Mouse (Mus musculus) adipocyte (in vitro differentiated cells): Measurements from ENCODE around the gene Spesp1.

Experiments
- DNase-seq: peaks from one replicate; pipeline ENCODE4 v3.0.0-alpha.2; 2016; ENCODE audit warnings: low spot score

Spesp1 gene

DNA sequence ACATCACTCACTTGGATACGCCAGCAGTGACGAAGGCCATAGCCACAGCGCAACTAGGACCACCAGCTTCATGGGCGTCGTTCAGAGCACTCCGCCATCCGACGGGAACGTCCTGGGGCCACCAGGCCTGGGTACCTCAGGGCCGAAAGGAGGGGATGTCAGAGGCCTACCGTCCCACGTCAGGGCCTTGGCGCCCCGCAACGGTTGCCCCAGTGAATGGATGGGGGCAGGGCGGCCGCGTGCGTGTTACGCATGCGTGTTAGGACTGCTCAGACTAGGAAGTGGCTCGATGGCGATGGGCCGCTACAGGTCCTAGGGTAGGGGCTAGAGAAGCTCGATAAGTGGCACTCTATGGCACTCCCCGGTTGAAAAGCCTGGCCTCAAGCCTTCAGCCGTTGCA lies at the start of gene Spesp1:
TSS of gene Spesp1 (minus strand) at position 218 of the 400 bp plus-strand sequence.
- no peak for DNase-seq

DNA sequence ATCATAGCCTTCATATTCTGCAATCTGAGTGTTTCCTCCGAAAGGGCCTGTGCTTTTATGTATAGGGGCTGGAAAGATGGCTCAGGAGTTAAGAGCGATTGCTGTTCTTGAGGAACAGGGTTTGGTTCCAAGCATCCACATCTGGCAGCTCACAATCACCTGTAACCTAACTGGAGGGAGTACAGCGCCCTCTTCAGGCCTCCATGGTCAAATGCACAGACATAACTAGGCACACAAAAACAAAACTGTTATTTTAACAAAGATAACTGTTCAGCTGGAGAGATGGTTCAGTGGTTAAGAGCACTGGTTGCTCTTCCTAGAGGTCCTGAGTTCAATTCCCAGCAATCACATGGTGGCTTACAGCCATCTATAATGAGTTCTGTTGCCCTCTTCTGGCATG lies 44.0 kb upstream of the Spesp1 start:
- no peak for DNase-seq

DNA sequence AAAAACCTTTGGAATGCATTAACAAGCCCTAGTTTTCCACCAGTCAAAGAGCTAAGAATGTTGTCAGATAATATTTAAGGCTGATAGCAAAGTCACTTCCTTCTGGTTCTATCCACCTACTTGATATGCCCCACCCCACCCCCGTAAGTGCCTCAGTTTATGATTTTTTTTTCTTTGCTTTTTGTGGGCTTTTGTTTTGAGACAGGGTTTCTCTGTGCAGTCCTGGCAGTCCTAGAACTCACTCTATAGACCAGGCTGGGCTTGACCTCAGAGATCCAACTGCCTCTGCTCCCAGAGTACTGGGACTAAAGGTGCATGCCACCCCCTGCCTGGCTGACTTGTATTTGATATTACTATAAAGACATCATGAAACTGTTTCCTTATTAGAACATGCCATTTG lies 41.8 kb upstream of the Spesp1 start:
- no peak for DNase-seq

DNA sequence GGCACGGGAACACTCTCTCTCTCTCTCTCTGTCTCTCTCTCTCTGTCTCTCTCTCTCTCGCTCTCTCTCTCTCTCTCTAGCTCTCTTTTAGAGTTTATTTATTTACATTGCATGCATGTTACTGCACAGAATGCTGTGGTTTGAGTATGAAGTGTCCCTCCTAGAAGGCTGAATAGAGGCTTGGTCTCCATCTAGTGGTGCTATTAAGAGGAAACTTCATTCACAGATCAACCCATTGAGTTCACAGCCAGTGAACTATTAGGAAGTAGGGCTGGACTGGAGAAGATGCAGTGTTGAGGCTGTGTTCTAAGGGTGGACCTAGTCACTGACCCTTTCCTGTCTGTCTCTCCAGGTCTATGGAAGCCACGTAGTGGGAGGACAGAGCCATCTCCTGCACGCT lies 36.7 kb upstream of the Spesp1 start:
- no peak for DNase-seq

DNA sequence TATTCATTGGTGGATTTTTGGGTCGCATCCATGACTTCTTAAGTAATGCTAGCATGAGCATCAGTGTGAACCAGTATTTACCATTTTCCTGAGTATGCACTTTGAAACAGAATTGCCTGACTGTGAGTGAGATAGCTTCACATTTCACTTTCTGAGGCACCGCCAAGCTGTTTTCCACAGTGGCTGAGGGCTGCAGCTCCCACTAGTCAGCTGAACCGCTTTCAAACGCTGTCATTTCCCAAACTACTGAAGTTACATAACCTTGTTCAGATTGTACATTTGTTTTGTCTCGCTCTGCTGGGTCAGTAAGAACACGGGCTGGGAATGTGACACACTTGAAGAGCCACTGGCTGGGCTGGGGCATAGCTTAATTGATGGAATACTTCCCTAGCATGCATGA lies 33.5 kb upstream of the Spesp1 start:
- peak; percentile 17 for DNase-seq

DNA sequence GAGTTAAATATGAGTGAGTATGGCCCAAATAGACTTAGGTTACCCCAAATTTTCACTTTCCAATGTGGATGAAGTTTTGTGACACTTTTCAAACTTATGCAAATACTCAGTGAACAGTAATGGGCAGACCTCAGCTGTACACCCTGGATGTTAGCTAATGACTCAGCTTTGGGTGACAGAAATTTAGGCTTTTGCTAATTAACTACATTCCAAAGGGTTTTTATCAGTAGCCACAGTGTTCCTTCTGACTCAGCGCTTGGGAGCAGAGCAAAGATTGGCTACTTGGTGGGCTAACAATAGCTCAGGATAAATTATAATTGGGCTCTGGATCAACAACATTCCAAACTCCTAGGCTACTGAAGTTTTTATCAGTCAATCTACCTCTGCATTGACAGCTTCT lies 14.9 kb upstream of the Spesp1 start:
- DNase-seq, result no peak

DNA sequence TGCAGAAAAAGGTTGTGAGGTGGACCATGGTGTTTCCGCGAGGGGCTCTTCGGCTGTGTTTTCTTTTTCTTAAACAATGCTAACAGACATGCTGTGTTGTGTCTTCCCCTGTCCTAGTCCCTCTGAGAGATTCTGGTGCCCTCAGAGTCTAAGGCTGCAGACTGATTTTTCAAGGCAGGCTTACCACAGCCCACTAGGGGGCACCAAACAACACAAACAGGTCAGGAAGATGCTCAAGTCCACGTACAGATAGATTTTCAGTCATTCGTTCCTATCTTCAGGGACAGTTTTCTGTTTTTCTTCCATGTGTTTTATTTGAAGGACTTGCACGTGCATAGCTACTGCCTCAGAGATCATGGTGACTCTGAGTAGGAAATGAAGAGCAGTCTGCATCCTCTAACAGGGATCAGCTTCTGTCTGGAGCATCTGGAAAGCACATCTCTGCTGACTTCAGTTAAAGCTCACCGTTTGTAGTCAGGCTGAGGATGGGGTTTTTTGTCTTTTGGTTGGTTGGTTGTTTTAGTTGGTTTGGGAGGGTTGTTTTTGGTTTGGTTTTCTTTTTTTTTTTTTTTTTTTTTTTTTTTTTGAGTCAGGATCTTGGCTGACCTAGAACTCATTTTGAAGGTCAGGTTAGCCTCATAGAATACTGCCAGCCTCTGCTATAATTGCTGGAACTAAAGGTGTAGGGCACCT lies 13.1 kb upstream of the Spesp1 start:
- peak; percentile 89 for DNase-seq

DNA sequence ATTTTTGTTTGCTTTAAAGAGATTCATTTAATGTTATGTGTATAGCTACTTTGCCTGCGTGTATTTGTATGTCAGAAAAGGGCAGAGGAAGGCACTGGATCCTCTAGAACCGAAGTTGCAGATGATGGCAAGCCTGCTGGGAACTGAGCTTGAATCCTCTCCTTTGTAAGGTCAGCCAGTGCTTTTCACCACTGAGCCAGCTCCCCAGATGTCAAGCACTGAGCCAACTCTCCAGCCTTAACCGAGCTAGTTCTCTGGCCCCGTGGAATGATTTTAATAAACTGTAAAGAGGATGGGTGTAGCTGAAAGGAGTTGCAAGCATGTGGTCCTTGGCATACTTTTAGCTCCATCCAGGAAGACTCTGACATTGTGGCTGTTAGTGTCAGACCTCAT lies 5.6 kb upstream of the Spesp1 start:
- DNase-seq, result no peak

DNA sequence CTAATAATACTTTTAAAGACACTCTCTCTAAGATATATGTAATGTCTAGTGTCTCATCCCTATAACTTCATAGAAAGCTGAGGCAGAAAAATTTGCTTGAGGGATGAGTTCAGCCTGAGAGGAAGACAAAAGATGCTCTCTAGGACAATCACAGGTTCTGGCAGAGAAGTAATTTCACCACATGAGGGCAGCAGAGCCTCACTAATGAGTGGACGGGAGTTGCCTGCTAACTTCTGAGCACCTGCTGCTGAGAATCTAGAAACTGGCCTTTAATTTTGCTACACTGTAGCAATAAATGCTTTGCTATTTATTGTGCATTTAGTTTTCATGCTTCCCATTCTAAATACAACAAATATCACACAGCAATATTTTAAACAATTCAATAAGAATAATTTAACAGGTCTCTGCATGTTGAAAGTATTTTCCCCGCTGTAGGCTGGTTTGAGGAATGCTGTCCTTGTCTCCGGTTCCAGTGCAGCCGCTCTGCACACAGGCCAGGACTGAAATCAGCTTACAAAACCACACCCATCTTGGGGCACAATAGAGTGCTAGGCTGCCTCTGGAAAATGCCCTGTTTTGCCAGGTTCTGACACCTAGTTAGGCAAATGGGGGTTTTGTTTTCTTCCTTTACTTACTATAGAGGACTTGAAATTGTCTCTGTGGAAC lies 5.1 kb upstream of the Spesp1 start:
- DNase-seq, result peak; percentile 84

DNA sequence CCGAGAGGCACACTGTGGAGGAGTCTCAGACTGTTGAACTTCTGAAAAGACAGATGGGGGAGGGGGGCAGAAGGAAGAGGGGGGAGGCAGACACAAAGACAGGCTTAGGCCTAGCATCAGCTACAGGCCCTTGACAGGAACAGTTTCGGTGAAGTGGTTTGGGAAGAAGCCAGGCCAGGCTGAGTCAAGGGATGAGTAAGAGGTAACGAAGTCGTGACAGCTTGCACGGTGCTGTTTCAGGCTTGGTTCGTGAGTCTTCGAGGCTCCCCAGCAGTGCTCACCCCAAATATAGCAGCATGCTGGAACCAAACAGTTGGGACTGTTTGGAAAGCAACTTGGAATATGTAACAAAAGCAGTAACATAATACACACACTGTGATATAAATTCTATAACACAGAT lies 2.3 kb upstream of the Spesp1 start:
- no peak for DNase-seq

DNA sequence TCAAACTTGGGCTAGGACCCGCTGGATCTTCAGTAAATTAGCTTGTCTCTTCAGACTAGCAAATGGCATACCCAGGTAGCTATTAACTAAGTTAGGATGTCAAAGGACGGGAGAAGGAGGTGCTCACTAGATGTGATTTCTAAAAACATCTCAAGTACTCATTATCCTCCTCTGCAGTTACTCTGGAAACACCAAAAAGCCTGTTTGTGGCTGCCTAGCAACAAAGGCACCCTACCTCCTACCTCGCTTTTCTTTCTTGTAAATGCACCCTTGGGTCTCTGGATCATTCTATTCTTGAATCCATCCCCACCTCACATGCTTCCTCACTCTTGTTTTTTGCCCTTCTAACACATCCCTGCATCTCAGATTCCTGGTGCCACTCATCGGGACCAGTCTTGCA lies 5.1 kb downstream of the Spesp1 start:
- no peak for DNase-seq

DNA sequence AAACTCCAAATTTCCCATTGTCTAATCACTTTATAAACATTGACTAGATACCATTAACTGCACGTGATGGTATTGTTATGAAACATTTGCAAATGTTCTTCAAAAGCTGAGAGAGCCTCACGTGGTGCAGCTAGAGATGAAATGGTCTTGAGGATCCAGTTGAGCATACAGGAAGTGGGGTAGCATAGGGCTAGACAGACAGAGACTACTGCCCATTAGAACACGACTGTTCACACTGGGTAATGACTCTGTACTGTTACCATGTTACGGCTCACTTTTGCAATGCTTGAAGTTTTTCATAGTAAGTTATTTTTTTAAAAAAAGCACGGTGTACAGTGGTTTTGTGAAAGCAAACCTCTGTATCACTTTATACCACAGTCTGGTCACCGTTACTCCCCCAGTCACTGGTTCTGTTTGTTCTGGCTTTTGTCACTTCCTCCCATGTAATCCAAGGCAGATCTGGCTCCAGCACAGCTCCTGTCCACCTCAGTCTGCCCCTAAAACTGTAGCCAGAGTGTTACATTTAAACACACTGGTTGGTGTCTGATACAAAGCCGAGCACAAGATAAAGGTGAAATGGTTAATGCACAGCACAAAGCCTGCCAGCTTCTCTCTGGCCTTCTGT lies 11.1 kb downstream of the Spesp1 start:
- DNase-seq, result no peak

DNA sequence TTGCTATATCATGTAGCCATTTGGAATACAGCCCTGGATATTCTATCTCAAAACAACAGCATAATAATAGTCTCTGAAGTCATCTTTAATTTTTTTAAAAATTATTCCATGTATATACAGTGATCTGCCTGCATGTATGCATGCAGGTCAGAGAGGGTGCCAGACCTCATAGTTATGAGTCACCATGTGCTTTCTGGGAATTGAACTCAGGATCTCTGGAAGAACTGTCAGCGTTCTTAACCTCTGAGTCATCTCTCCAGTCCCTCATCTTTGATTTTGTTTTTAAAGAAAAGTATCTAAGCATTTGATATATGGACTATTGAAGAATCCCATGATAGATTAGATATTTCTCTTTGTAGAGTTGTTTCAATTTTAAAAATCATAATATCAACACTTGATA lies 12.8 kb downstream of the Spesp1 start:
- no peak for DNase-seq

DNA sequence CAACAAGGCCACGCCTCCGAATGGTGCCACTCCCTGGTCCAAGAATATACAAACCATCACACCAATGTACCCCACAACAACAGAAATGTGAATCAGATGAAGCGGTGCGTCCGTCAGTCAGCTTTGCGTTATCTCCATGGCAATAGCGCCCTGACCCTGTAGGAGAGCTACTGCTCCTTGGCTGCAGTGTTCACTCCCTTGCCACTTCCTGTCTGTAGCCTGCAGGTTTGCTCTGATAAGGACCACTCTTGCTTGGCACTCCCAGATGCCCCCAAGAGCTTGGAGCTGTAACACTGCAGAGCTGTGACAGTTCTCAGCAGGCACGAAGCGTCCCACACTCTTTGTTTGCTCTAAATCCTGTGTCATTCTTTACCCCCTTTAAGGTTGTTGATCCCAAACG lies 16.7 kb downstream of the Spesp1 start:
- DNase-seq, result no peak

DNA sequence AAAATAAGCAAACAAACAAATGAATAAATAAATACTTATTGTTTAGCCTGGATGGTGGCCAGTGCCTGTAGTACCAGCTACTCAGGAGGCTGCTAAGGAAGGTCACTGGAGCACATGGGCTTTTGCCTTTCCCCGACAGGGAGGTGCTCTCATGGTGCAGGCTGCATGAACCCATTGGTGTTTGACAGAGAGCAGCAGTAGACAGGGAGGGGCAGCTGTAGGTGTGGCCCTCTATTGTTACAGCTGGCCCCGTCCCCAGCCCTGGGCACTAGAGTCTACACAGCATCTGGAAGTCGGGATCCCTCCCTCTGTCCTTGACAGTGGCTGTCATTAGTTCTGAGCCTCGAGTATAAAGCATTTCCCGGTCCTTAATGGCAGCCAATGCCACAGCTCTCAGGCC lies 18.4 kb downstream of the Spesp1 start:
- DNase-seq, result no peak

DNA sequence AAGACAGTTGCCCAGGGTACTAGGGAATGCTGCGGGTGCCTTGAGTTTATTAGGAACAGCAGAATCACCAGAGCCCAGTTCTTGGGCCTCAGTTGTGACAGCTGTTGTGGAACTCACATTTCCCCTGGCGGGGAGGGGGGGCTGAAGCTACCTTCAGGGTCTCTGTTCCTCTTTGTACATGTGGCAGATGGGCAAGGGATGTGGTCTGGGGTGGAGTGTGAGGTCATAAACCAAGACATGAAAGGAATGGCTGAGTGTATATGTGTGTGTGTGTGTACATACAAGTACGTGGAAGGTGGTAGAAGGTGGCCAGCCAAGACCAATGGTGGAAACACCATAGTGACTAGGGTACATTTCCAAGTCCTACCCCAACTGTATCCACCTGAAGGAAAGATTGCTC lies 20.6 kb downstream of the Spesp1 start:
- no peak for DNase-seq

DNA sequence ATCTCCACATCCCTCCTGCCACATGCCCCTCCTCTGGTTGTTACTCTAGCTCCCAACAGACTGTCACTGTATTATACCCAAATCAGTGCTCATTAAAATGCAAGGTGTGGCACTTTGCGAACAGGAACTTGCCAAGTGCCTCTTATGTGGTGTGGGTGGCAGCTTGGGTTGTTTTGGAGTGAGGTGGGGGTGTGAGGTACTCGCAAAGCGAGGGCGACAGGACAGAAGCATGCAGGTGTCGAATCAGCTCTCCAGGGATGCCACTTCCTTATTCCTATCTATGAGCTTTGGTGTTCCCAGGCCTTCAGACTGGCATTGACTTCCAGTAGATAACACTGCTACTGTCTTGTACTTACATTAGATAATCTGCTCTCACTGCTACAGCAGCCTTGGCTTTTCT lies 21.0 kb downstream of the Spesp1 start:
- no peak for DNase-seq

DNA sequence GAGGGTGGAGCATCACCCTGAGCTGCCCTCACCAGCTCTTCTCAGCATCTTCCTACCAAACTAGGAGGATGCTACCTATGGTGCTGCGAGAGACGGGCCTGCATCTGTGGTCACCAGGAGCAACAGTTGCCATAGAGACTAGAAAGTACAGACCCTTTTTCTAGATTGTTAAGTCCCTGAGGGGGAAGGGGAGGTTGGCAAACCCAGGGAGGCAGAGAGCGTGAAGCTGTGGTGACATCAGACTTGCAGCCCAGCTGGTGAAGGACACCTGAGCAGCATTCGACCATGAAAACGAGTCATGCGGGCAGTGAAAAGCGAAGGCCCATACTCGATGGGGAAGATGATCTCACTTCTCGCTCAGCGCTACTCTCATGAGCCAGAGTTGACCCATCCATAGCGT lies 24.0 kb downstream of the Spesp1 start:
- DNase-seq, result no peak

DNA sequence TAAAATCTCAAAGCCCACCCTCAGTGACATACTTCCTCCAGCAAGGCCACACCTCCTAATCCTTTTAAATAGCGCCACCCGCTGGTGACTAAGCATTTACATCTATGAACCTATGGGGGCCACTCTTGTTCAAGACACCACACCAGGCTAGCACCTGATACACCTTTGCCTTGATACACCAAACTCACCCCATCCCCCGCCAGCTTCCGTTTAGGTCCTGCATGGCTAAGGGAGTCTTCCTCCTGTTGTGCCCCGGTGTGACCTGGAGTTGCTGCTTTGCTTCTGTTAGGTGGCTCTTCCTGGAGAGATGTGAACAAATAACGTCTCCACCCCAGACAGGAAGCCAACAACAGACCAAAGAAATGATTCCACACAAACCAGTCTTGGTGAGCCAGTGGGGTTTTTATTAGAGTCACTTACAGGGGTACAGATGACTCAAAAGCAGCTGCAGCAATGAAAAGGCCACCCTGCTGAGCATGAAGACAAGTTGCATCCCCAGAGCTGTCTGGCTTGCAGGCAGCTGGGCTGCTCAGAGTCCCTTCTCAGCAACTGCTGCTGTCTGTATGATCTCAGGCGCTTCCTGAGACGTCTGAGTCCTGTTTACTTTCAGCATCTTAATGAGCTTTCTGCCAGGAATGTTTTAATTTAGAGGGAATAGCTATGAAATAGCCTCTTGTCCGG lies 26.0 kb downstream of the Spesp1 start:
- DNase-seq, result no peak

DNA sequence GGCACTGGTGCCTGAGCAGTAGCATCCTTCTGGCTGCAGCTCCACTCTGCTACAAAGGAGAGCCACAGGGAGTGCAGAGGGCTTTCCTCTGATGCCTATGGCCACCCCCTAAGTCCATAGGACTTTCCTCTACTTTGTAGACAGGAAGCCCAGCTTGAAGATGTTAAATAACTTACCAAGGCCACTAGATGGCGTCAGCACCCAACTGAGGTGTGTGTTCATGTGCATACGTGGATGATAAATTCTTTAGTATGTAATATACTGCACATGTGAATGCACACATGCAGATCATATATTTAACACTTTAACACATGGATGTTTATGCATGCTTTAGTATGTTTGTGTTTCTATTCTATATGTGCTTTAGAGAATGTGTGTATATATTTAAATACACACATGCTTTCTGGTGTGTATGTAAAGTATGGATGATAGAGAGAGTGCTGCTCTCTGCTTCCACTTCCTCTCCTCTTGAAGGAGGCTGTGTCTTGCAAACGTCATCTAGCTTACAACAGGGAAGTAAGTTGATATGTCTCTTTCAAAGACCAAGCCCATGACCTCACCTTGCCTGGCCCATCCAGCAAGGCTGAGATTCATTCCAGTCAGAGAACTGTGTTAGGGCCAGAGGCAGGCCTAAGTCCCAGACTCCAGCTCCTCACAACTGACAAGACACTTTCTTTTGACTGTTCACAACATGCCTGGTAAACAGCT lies 28.1 kb downstream of the Spesp1 start:
- peak; percentile 14 for DNase-seq

DNA sequence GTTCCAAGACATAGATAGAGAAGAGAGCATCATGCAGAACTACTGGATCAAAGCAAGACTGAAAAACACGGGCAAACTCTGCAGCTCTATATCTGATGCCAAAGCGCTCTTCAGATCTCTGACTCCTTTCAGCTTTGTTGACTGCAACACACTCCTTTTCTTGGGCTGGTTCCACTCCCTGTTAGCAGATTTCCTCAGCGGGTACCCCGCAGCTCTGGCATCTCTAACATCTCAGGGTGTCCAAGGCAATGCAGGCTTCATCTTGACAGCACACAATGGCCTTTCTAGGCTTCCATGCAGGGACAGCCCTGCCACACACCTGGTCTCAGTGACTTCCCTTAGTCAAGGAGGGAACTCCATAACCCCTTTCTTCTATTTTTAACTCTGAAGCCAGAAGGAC lies 31.7 kb downstream of the Spesp1 start:
- no peak for DNase-seq

DNA sequence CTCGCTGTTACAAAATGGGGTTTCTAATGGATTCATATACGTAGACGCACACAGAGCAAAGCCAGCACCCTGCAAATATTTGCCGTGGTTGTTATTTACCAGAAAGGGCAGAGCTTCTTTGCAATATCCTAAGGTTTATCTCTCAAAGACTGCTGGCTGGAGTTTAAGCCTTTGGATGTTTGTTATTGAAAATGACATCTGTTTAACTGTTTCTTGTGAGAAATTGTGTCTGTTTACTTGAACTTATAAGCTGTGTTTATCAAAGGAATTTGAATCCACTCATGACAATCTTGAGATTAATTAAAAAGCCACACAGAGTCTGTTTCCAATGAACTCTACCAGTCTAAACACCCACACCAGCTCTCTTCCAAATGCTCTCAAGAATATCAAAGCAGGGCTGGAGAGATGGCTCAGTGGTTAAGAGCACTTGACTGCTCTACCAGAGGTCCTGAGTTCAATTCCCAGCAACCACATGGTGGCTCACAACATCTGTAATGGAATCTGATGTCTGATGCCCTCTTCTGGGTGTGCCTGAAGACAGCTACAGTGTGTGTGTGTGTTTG lies 35.5 kb downstream of the Spesp1 start:
- DNase-seq, result no peak
